Mouse (Mus musculus): Measurements from ENCODE around the gene Stk17b.
"Not testable (repeated sequence)": the region's sequence is repeated elsewhere in the genome, so short reads cannot be mapped to it uniquely, and the experiment has no call there.

The Stk17b gene

DNA sequence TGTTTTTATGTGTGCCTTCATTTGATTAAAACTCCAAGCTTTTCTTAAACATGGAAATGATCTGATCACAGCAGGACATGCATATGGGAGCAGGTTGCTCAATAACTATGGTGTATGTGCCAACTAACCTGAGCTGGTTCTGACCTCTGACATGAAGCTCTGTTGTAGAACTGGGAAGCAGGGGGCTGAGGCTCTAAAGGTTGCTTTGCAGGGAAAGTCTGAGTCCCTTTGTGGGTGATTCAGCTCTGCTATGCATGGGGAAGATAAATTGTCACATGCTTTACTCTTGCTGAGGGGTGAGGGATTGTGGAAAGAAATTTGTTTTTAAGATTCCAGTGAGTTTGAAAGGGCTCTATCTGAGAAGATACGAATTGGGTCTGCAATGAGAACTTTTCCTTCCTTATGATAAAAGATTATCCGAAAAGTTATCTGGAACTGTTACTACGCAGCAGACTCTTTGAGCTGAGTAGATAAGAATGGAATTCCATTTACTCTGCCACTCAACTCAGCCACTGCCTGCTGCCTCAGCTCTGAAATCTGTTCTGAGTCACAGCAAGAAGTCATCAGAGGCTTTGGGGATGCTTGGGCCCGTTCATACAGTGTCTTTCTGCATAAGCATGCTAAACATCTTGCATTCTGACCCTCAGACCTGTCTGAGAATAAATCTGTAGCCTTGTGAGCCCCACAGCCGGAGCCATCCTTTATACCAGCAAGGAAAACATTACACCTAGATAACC is 56.4 kb downstream of the Stk17b start:
- CTCF ChIA-PET, result no interaction called here

DNA sequence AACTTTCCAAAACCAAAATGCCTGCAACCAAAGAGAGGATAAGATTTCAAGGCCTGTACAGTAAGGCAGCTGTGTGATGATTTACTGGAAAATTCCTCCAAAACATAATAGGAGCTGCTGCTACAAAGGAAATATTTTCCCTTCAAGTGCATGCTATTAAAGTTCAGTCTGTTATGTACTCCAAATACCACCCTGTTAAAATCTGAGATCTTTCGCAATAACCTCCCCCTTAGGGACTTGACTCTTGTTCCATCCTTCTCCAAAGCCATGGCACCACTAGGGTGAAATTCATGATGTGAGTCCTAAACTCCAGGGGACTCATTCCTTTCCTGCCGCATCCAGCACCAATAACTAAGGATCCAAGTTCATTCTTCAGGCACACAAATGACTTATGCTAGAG is 58.1 kb downstream of the Stk17b start:
- CTCF ChIA-PET, result no interaction called here

DNA sequence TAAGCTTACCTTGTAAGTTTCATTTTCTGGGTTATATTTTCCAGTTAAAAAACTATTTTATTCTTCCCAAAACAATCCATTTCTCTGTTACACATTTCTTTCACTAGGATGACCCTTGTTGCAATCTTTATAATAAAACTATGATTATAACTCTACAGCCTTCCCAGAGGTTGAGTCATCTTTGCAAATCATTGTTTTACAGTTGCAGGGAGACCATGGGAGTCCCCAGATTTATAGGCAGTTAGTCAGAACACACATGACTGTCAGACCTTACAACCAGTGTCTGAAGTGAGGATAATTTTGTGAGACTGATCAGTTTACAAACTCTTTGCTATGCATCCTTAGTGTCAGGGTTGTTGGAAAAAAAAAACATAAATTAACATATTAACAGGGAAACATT is 63.7 kb downstream of the Stk17b start:
- CTCF ChIA-PET, result no interaction called here

DNA sequence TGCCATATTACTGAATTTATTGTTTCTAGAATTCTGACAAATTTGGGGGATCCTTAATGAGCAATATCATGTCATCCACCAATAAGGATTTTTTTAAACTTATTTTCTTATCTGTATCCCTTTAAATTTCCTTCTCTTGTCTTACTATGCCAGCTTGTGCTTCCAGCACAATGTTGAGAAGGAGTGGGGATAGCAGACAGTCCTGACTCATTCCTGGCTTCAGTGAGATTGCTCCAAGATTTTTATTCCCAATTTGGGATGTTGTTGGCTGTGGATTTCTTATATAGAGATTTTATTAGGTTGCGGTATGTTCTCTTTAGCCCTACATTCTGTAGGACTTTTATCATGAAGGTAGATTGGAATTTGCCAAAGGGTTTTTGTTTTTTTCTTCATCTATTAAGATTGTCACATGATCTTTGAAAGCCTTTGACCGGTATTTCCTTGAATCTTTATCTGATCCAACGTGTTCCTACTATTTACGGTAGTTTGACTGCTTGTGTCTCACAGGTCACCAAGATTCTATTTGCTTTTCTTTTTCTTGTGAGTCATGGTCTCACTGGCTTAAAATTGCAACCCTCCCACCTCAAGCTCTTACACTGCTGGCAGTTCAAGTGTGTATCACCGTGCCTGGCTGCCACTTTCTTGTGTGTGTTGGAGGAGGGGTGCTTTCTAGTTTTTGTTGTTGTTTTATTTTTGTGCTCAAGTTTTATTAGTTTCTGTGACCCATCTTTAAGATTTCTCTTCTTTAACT is 64.2 kb downstream of the Stk17b start:
- CTCF ChIA-PET, result no interaction called here

DNA sequence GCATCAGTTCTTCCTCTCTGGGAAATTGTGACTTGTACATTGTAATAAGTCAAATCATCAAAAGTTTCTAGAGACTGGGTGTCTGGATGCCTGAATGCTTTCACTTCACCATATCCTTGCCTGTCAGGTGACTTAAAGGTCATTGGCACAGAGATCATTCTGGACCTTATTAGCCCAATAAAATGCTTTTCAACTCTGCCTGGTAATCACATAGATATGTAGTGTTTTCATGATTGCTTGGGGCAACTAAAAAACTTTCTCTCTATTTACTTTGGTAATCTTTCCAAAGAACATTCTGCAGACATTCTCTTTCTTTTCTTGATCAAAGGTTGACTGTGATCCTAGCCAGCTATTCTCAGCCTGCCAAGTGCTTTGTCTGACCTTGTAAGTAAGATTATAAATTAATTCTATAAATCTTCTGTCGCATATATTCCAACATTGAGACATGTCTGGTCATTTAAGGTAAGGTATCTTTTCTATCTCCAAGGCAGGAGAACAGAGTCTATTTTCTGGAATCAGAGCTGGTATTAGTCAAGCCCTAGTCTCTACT is 69.0 kb downstream of the Stk17b start:
- CTCF ChIA-PET, result no interaction called here

DNA sequence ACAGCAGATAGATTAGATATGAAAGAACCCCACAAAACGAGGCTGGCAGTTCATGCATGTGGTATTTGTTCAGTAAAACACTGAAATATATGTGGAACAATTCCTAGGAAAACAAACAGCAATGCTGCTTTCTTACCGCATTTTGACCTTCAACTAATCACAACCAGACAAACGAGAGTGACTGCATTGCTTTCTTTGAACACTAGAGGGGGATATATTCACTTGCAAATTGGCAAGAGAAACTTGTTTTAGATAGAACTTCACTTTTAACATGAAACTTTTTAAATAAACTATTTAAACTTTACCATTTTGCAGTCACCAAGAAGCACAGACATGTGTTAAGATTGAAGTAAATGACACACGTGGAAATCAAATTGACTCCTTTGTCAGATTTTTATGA is 69.6 kb downstream of the Stk17b start:
- CTCF ChIA-PET, result no interaction called here

DNA sequence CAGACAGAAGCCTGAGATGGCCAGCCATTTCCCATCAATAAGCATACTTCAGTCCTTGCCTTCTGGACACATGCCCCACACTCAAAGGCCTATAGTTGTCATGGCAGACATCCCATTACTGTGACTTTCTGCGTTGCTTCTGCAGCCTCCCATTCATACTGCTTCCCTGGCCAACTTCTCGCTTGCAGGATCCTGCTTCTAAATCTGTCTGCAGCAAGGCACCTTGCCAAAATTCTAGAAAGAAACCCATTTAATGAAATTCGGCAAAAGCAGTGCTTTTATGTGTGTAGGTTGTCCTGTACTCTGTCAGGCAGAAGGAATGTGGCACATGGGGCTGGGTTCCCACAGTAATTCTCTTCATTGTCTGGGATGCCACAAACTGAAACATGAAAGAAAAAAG is 71.6 kb downstream of the Stk17b start:
- CTCF ChIA-PET, result interaction anchor here (0.7 kb wide), 1 partner anchor 41 kb away, joined by 4 read pairs; no protein-coding TSS in a partner anchor

DNA sequence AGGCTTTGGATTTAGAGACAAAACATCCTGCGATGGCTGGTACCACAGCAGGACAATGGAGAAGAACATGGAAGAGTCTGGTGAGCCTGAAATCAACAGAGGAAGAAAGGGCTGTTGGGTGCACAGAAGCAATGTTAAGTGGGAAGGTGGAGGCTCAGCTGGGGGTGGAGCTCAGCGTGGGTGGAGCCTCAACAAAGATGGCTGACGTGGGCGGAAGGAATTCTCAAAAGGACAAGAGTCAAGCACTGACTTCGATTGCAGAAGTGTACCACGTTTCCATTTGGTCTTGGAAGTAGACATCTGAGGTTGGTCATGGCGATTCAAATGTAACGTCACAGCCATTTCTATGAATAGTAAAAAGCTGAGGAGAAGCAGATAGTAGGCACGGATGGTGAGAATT is 74.0 kb downstream of the Stk17b start:
- CTCF ChIA-PET, result no interaction called here

DNA sequence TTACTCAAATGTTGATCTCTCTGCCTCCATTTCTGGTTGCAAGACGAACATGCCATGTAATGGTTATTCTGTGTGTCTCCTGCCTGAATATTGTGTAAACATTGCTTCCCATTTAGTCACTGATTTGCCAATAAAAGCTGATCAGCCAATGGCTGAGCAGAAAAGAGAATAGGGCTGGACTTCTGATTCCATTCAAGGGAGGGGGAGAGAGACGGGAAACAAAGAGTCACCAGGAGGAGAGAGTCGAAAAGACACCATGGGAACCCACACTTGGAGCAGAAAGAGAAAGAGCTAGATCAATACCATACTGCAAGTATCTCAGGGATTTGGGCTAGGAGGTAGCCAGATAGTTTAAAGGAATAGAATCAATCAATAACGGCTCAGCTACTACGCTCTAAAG is 75.4 kb downstream of the Stk17b start:
- CTCF ChIA-PET, result not testable (repeated sequence)

DNA sequence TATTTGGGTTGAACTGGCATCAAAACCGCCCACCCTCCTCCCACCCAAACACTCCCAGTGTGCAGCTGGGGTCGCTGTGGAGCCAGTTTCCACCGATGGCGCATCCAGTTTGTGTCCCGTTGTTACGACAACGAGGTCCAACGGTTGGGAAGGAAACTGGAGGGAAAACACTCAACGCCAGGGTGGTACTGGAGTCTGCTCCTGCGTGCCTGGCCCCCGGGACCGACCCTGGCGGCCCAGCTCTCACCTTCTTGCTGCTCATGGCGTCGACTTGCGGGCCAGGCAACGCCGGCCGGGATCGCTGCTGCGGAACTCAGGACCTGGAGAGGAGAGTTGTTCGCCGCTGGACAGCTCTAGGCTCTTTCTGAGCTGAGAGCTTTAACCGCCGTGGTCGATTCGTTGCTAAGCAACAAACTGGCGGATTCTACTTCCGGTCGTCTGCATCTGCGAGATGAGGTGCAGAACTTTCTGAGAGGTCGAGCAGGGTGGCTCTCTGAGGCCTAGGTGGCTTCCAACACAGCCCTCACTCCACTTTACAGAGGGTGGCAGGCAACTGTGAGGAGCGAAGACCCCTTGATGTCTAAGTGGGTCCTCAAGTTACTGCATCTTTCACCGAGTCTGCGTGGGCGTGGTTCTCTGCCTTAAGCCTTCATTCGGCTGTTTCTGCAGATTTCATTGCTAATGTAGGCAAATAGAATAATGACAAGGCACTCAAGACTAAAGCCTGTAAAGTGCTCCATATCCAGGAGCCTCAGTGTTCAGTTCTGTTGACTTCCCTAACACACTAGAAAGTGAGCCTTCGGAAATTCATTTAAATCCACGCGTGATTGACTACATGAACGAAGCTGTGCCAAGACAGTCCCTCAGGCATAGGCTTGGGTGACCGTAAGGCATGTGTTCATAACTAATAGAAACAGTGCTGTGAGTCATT is 78.3 kb downstream of the Stk17b start, which contains the start of gene Dnah7a:
TSS of gene Dnah7a (minus strand) at position 354 of the 931 bp plus-strand sequence.
- CTCF ChIA-PET, result interaction anchor here (0.6 kb wide), 1 partner anchor 1302 kb away, joined by 3 read pairs; no protein-coding TSS in a partner anchor

Measured in spleen, embryonic (tissue).